Mouse (Mus musculus) kidney, postnatal 14 days (tissue): ENCODE measurements around the gene Apopt1.

Source experiments
- DNase-seq: peaks from one replicate; pipeline ENCODE4 v3.0.0; 2022; ENCODE audit warnings: mixed read lengths

Apopt1 gene

GRCm38 (mm10) chr12:111750739-111751138, 37.7 kb downstream of the Apopt1 start:
- no peak for DNase-seq

GRCm38 (mm10) chr12:111752491-111752890, 39.4 kb downstream of the Apopt1 start:
- DNase-seq, result no peak

- no peak for DNase-seq
Measured at GRCm38 (mm10) chr12:111753347-111753746, 40.3 kb downstream of the Apopt1 start.

- DNase-seq, result no peak
Measured at GRCm38 (mm10) chr12:111754710-111755109, 41.6 kb downstream of the Apopt1 start.

GRCm38 (mm10) chr12:111755231-111755630, 42.2 kb downstream of the Apopt1 start:
- no peak for DNase-seq

- no peak for DNase-seq
Measured at GRCm38 (mm10) chr12:111756082-111756697, 43.1 kb downstream of the Apopt1 start.

GRCm38 (mm10) chr12:111756698-111757082, 43.6 kb downstream of the Apopt1 start:
- DNase-seq, result no peak

GRCm38 (mm10) chr12:111757561-111758325, 44.7 kb downstream of the Apopt1 start:
- DNase-seq, result no peak

GRCm38 (mm10) chr12:111758381-111759175, 45.5 kb downstream of the Apopt1 start, which contains the start of gene Klc1:
Klc1 (plus strand) TSS chr12:111758849.
- DNase-seq, result peak; percentile 85

- DNase-seq, result peak; percentile 68
Measured at GRCm38 (mm10) chr12:111759176-111760061, 46.4 kb downstream of the Apopt1 start.

GRCm38 (mm10) chr12:111760306-111760908, 47.3 kb downstream of the Apopt1 start:
- DNase-seq, result no peak

- no peak for DNase-seq
Measured at GRCm38 (mm10) chr12:111762620-111763280, 49.7 kb downstream of the Apopt1 start.

- no peak for DNase-seq
Measured at GRCm38 (mm10) chr12:111766313-111767236, 53.5 kb downstream of the Apopt1 start.

GRCm38 (mm10) chr12:111768322-111768928, 55.4 kb downstream of the Apopt1 start:
- no peak for DNase-seq

GRCm38 (mm10) chr12:111769306-111769705, 56.2 kb downstream of the Apopt1 start:
- peak; percentile 81 for DNase-seq

- no peak for DNase-seq
Measured at GRCm38 (mm10) chr12:111769816-111770577, 56.9 kb downstream of the Apopt1 start.

- peak; percentile 29 for DNase-seq
Measured at GRCm38 (mm10) chr12:111770651-111771050, 57.6 kb downstream of the Apopt1 start.

- no peak for DNase-seq
Measured at GRCm38 (mm10) chr12:111774156-111774555, 61.1 kb downstream of the Apopt1 start.

- DNase-seq, result no peak
Measured at GRCm38 (mm10) chr12:111774845-111775244, 61.8 kb downstream of the Apopt1 start.
